Mouse (Mus musculus) heart, embryonic 15.5 days (tissue): ENCODE measurements around the gene Tmem81. TPM values are rescaled to one million over a fixed set of nuclear protein-coding genes. Genes with fewer than 3 reads are reported as not detected.
A peak's percentile ranks its signal among the peaks of the same experiment; 100 is the strongest.

ENCODE experiments used
- ATAC-seq: fragments of 200-750 bp; cut with Nextera tagmentation; replicated peaks from 2 replicates; pipeline ENCODE4 v1.8.0; 2017; ENCODE audit warnings: low read depth, moderate TSS enrichment; ENCODE audit not compliant: insufficient number of reproducible peaks, insufficient read depth, low FRiP score
- H3K27ac ChIP-seq: fragments of 300-500 bp; sonication (generic); 2 replicates; pipeline ENCODE4 v1.5.1; 2015; ENCODE audit warnings: mild to moderate bottlenecking, inconsistent platforms
- H3K27me3 ChIP-seq: fragments of 300-500 bp; sonication (generic); 2 replicates; pipeline ENCODE4 v1.6.1; 2015; ENCODE audit warnings: inconsistent platforms
- H3K36me3 ChIP-seq: fragments of 300-500 bp; sonication (generic); 2 replicates; pipeline ENCODE4 v1.6.1; 2015; ENCODE audit warnings: mild to moderate bottlenecking, inconsistent platforms
- H3K4me1 ChIP-seq: fragments of 300-500 bp; sonication (generic); replicated peaks from 2 replicates; pipeline ENCODE4 v1.6.1; 2015; ENCODE audit warnings: inconsistent platforms
- H3K4me2 ChIP-seq: fragments of 300-500 bp; sonication (generic); 2 replicates; pipeline ENCODE4 v1.6.1; 2015; ENCODE audit warnings: inconsistent platforms, mild to moderate bottlenecking, moderate library complexity
- H3K4me3 ChIP-seq: fragments of 300-500 bp; sonication (generic); 2 replicates; pipeline ENCODE4 v1.5.1; 2015; ENCODE audit warnings: mild to moderate bottlenecking, inconsistent platforms
- H3K9ac ChIP-seq: fragments of 300-500 bp; sonication (generic); 2 replicates; pipeline ENCODE4 v1.6.1; 2015; ENCODE audit warnings: mild to moderate bottlenecking, inconsistent platforms
- H3K9me3 ChIP-seq: fragments of 300-500 bp; sonication (generic); replicated peaks from 2 replicates; pipeline ENCODE4 v1.6.1; 2016; ENCODE audit warnings: inconsistent platforms
- WGBS: fragments of 180-500 bp; shearing (Covaris S2); methylation state at CpG from one replicate; pipeline ENCODE4 v1.1.7; 2015; ENCODE audit warnings: mixed read lengths; 5-methylcytosine and 5-hydroxymethylcytosine counted together
- polyA plus RNA-seq: library from polyadenylated mRNA; unstranded; fragments of >200 nt; fragmentation: Nextera tagmentation; extraction: Ambion mirVana; gene quantifications from 2 replicates; pipeline ENCODE4 v1.2.1, GENCODE M21; 2015

The Tmem81 gene
- polyA plus RNA-seq, 1 experiment from 2014 or later = 0.66 TPM

GRCm38 (mm10) chr1:132537736-132538135, 31.7 kb downstream of the Tmem81 start:
- peaks cover 93% of the 10 kb centered on the region for H3K27me3 ChIP-seq

DNA sequence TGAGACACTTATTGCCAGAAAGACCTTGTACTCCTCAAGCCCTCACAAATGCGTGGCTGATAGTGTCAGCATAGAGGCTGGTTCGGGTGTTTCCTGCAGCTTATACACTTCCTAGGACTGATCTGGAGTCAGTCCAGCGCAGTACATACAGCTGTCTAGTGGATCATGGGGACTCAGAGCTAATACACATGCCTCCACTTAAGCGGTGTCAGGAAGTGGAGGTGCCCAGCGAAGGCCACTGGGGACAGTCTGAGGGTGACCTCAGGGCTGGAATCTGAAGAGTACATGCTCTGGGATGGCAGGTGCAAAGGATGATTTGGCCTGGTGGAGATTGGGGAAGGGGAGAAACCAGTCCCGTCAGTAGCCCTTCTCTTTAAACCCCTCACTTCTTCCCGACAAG, 34.7 kb downstream of the Tmem81 start:
- peaks cover 90% of the 10 kb centered on the region for H3K27me3 ChIP-seq
- ATAC-seq = no peak
- no peak overlapping the region for H3K9ac ChIP-seq
- H3K9me3 ChIP-seq = no peaks in the 10 kb centered on the region
- no peaks in the 10 kb centered on the region for H3K36me3 ChIP-seq
- no peak overlapping the region for H3K4me3 ChIP-seq
- no peak overlapping the region for H3K4me2 ChIP-seq
- peaks cover 14% of the 10 kb centered on the region for H3K4me1 ChIP-seq
- H3K27ac ChIP-seq = no peak overlapping the region
- WGBS = 34% methylated on average over 7 of the region's 7 CpGs

More at GRCm38 (mm10) chr1:132537736-132538135, 31.7 kb downstream of the Tmem81 start:
- Histone ChIP-seq H3K9ac (no peak overlapping the region), H3K27ac (no peak overlapping the region), H3K4me1 (peaks cover 10% of the 10 kb centered on the region), H3K4me2 (no peak overlapping the region), H3K36me3 (no peaks in the 10 kb centered on the region), H3K9me3 (no peaks in the 10 kb centered on the region), H3K4me3 (no peak overlapping the region)
- no peak for ATAC-seq
- WGBS = 79% methylated on average over 5 of the region's 5 CpGs

GRCm38 (mm10) chr1:132541171-132541823, 35.3 kb downstream of the Tmem81 start:
- H3K27me3 ChIP-seq = peaks cover 85% of the 10 kb centered on the region
- H3K4me1 ChIP-seq = peaks cover 14% of the 10 kb centered on the region
- no peak for ATAC-seq
- no peak overlapping the region for H3K4me3 ChIP-seq
- H3K9ac ChIP-seq = no peak overlapping the region
- H3K4me2 ChIP-seq = no peak overlapping the region
- no peaks in the 10 kb centered on the region for H3K36me3 ChIP-seq
- H3K9me3 ChIP-seq = no peaks in the 10 kb centered on the region
- no peak overlapping the region for H3K27ac ChIP-seq
- 4% methylated on average over 14 of the region's 14 CpGs for WGBS

GRCm38 (mm10) chr1:132541824-132542599, 36.0 kb downstream of the Tmem81 start:
- Histone ChIP-seq H3K4me2 (no peak overlapping the region), H3K9ac (no peak overlapping the region), H3K4me3 (0 out of 2 replicates have a peak overlapping the region, but pooled peaks have one; percentile 5), H3K9me3 (no peaks in the 10 kb centered on the region), H3K4me1 (peaks cover 14% of the 10 kb centered on the region), H3K27ac (no peak overlapping the region), H3K27me3 (peaks cover 80% of the 10 kb centered on the region), H3K36me3 (no peaks in the 10 kb centered on the region)
- 14% methylated on average over 5 of the region's 5 CpGs for WGBS
- 0 out of 2 replicates have a peak, but pooled peaks have one; percentile 8 for ATAC-seq

GRCm38 (mm10) chr1:132542762-132543306, 36.8 kb downstream of the Tmem81 start, which contains the start of gene Cntn2:
Gene Cntn2, minus strand, starts transcription at chr1:132543256.
- no peak within 1 kb of the TSS for H3K9ac ChIP-seq
- peak within 1 kb of the TSS; percentile 42 for H3K4me2 ChIP-seq
- no peak within 1 kb of the TSS for H3K27ac ChIP-seq
- H3K4me1 ChIP-seq = peaks cover 14% of the 10 kb centered on the region
- H3K27me3 ChIP-seq = peaks cover 75% of the 10 kb centered on the region
- H3K36me3 ChIP-seq = no peaks in the 10 kb centered on the region
- peak; percentile 19; the same call in 1 of the 2 replicates for ATAC-seq
- H3K9me3 ChIP-seq = no peaks in the 10 kb centered on the region
- peak within 1 kb of the TSS; percentile 5; the same call in 1 of the 2 replicates for H3K4me3 ChIP-seq
- WGBS = 2% methylated on average over 30 of the region's 30 CpGs

DNA sequence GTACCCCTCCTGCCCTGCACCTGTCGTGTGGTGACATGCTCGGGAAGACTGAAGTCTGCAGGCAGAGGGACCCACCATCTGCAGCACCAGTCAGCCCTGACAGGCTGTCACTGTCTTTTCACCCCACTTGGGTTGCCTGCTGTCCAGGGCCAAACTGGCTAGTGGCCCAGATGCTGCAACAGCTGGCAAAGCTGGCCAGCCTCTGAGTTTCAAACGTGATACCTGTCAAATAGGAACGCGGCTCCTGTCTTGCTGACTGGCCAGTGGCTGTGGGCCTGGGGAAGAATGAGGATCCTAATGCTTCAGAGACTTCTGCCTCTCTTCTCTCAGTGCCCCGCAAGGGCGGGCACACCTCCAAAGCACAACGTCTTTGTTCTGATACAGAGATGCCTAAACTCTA, 37.8 kb downstream of the Tmem81 start:
- H3K9ac ChIP-seq = no peak overlapping the region
- no peak overlapping the region for H3K4me2 ChIP-seq
- WGBS = 66% methylated on average over 8 of the region's 8 CpGs
- peaks cover 77% of the 10 kb centered on the region for H3K27me3 ChIP-seq
- H3K4me1 ChIP-seq = peaks cover 14% of the 10 kb centered on the region
- no peak for ATAC-seq
- no peaks in the 10 kb centered on the region for H3K36me3 ChIP-seq
- H3K4me3 ChIP-seq = no peak overlapping the region
- H3K9me3 ChIP-seq = no peaks in the 10 kb centered on the region
- no peak overlapping the region for H3K27ac ChIP-seq

DNA sequence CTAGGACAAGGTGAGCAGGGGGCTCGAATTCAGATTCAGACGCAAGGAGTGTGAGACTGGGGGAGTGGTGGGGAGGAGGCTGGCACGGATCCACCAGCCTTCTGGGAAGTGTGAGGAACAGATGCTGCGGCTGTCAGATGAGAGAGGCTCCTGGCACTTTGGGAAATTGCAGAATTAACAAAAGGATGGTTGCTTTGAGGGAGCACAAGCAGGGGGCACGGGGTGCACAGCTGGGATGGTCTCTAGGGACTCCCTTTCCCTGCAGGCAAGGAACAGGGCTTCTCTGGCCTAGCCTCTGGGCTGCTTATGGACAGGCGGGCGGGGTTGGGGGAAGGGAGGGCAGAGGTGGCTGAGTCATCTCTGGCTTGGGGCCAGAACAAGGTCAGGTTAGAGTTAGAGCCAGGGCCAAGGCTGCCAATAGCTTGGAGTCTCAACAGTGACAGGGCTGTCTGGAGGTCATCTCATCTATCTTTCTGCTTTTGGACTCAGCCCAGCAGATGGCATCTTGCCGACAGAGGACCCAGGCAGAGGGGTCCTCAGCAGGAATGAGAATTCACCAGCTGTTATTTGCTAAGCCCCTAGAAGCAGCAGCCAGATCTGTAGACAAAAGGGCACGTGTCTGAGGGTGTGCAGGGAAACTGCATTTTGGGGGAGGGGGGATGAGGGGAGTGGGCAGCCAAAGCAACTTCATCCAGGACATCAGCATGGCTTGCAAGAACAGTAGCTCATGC, 52.0 kb downstream of the Tmem81 start:
- peak; percentile 79 for ATAC-seq
- Histone ChIP-seq H3K27ac (no peak overlapping the region), H3K4me2 (no peak overlapping the region)

More for the DNA sequence above, 52.0 kb downstream of the Tmem81 start:
- no peak overlapping the region for H3K9ac ChIP-seq
- H3K36me3 ChIP-seq = no peaks in the 10 kb centered on the region
- H3K4me3 ChIP-seq = no peak overlapping the region
- peaks cover 26% of the 10 kb centered on the region for H3K4me1 ChIP-seq
- H3K27me3 ChIP-seq = peaks cover 16% of the 10 kb centered on the region; the same call in 1 of the 2 replicates
- no peaks in the 10 kb centered on the region for H3K9me3 ChIP-seq
- 8% methylated on average over 9 of the region's 9 CpGs for WGBS

Other genes starting within 250 kb of the Tmem81 start
- gene Klhdc8a, start 207.6 kb upstream of the Tmem81 start, polyA plus RNA-seq = 0.33 and 0.68 TPM in 2 replicates
- 3.0 and 3.7 TPM in 2 replicates for gene Nuak2, start 190.1 kb upstream of the Tmem81 start, polyA plus RNA-seq
- gene Tmcc2, start 114.9 kb upstream of the Tmem81 start, polyA plus RNA-seq = 12.9 and 18.8 TPM in 2 replicates
- gene Dstyk, start 88.7 kb upstream of the Tmem81 start, polyA plus RNA-seq = 9.2 and 11.1 TPM in 2 replicates
- 25.9 and 28.3 TPM in 2 replicates for gene Rbbp5, start 28.9 kb upstream of the Tmem81 start, polyA plus RNA-seq
- 0.19 and 0.38 TPM in 2 replicates for gene Cntn2, start 37.0 kb downstream of the Tmem81 start, polyA plus RNA-seq
- 0.28 and 1.2 TPM in 2 replicates for gene Nfasc, start 235.6 kb downstream of the Tmem81 start, polyA plus RNA-seq